Mouse (Mus musculus): Measurements from ENCODE around the gene Ddx19a.
A peak's percentile ranks its signal among the peaks of the same experiment; 100 is the strongest.
"Not testable (repeated sequence)": the region's sequence is repeated elsewhere in the genome, so short reads cannot be mapped to it uniquely, and the experiment has no call there.

Gene Ddx19a

DNA sequence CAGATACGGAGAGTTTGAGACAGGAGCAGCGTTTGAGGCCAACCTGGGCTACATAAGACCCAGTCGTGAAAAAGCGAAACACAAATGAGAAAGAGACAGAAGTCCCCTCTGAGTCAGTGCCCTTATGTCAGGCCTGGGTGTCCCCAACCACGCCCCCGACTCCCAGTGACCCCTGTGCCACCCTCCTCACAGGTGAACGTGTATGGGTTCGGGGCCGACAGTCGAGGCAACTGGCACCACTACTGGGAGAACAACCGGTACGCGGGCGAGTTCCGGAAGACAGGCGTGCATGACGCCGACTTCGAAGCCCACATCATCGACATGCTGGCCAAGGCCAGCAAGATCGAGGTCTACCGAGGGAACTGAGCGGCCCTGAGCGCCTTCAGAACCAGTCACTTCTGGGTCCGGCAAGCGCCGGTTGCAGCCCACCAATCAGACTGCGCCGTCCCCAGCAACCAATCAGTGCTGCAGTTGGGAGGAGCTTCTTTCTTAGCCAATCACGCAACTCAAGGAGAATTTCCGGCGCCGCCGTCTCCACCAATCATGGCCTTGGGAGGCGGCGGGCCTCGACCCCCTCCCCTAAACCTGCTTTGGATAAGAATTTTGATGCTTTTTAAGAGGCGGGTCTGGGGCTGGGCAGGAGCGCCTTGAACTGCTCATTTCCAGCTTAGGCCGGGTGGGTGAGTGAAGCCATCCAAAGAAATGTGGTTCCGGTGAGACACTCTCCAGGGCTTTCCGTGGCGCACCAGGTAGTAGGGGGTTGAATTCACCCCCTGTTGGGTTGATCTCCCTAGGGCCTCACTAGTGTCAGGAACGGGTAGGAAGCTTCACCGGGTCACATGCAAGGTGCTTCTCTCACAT is 27.5 kb downstream of the Ddx19a start:
- peak; percentile 91 for DNase-seq (ENCODE audit: low spot score in 2 of 2)

DNA sequence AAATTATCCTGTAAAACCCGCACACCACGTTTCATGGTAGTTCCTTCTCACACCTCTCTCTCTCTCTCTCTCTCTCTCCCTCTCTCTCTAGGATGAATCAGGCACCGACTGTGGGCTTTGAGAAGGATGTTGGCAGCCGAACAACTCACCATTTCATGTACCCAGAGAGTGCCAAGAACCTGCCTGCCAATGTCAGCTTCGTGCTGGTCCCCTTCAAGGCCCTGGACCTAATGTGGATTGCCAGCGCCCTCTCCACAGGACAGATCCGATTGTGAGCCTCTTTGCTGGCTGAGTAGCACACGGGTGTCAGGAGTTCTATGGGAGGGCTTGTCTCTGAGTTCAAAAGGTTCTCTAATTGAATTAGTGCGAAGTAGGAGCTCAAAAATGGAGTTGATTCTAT is 30.3 kb downstream of the Ddx19a start:
- DNase-seq (ENCODE audit: low spot score in 2 of 2): no peak

- DNase-seq (ENCODE audit: low spot score in 2 of 2): no peak
These were observed 31.0 kb downstream of the Ddx19a start for GRCm38 (mm10) chr8:110966586-110966985.

DNA sequence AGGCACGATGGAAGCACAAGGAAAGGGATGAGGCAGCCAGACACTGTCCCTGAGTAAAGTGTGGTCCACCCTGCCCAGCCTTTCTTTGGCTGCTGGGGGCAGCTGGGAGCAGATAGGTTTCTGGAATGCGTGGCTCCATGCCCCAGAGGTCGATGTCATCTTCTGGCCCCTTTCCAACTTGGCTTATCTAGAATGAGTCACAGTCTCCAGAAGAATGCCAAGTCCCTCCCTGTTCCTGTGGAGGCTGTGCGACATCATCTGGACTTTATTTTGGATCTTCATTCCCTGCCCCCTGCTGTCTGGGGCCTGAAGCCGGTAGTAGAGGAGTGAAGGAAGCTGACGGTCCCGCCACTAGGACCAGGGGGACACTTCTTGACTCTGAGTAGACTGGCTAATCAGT is 32.0 kb downstream of the Ddx19a start:
- peak; percentile 37 to 68 for DNase-seq (ENCODE audit: low spot score in 2 of 2)

GRCm38 (mm10) chr8:110964666-110965065 is 32.9 kb downstream of the Ddx19a start:
- no peak for DNase-seq (ENCODE audit: low spot score in 2 of 2)

DNA sequence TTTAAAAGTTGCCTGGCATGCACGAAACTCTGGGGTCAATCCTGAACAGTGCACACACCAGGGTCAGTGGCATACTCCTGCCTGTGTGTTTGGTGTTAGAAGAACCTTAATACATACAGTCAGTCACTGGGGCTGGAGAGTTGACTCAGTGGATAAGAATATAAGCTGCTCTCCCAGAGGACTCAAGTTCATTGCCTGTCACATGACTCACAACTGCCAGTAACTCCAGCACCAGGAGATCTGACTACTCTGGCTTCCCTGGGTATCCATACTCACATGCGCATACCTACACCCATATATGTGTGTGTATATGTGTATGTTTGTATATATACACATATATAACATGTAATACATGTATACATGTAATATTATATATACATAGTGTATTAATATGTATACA is 34.5 kb downstream of the Ddx19a start:
- DNase-seq (ENCODE audit: low spot score in 2 of 2): no peak

- DNase-seq (ENCODE audit: low spot score in 2 of 2): no peak
These were observed 37.7 kb downstream of the Ddx19a start for GRCm38 (mm10) chr8:110959906-110960305.

GRCm38 (mm10) chr8:110959071-110959780 is 38.4 kb downstream of the Ddx19a start:
- DNase-seq (ENCODE audit: low spot score in 2 of 2): no peak

DNA sequence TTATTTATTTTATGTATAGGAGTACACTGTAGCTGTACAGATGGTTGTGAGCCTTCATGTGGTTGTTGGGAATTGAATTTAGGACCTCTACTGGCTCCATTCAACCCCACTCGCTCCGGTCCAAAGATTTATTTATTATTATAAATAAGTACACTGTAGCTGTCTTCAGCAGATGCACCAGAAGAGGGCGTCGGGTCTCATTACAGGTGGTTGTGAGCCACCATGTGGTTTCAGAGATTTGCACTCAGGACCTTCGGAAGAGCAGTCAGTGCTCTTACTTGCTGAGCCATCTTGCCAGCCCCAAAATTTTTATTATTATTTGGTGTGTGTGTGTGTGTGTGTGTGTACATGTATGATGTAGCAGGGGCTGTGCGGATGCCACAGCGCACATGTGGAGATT is 39.0 kb downstream of the Ddx19a start:
- DNase-seq (ENCODE audit: low spot score in 2 of 2): not testable (repeated sequence)

DNA sequence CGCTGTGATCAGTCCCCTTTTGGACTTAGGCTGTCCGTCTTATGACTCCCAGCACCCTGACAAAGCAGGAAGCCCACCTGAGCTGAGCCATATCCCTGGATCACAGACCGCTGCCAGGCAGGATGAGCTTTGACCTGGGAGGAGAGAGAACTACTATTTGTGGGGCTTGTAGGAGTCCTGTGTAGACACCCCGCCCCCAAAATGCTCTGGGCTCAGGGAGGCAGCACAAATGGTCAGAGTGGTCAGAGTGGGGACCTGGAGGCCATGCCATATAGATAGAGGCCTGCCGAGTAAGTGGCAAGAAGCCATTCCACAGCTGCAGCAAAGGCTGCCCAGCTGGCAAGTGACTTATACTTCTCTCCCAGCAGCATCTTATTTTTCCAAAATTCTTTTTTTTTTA is 39.5 kb downstream of the Ddx19a start:
- DNase-seq (ENCODE audit: low spot score in 2 of 2): no peak

DNA sequence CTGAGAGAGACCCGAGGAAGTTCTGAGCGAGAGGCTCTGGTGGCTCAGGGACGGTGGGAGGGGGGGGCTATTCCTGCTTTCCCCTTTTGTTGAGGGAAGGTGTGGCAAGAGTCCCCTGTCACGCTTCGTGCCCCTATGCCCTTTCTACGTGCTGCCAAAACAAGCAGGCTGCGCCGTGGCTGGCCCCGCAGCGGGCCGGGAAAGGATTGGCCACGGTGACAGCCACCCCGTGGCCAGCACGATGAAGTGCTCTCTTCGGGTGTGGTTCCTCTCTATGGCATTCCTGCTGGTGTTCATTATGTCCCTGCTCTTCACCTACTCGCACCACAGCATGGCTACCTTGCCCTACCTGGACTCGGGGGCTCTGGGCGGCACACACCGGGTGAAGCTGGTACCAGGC is 40.1 kb downstream of the Ddx19a start:
- no peak for DNase-seq (ENCODE audit: low spot score in 2 of 2)

DNA sequence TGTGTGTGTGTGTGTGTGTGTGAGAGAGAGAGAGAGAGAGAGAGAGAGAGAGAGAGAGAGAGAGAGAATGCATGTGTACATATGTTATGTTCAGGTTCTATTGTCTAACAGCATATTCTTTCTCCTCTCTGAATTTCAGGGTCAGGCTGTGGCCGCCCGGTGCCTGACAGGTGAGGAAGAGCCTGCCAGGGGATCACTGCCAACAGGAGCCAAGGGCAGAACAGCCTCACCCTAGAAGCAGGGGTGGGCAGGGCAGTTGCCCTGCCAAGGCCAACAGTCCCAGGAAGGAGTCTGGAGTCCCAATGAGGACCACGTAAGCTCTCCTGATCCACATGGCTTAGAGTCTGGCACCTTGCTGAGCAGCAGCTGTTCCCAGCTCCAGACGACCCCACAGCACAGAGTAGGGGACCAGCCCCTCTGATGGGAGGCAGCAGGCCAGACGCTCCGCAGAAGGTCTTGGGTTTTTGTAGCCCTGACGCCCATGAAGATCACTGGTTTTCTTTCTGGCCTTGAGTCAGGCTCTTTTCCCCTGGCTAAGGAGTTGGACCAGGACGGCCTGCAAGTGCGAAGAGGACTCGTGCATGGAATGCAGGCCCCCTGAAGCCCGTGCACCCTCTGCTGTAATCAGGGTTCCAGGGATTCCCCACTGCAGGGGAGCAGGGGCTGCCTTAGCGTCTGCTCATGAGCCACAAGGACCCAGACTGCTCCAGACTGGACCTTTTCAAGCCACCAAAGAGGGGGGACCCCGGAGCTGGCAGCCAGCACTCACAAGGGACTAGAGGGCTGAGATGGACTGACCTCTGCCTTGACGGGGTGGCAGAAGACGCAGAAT is 40.8 kb downstream of the Ddx19a start:
- DNase-seq (ENCODE audit: low spot score in 2 of 2): no peak

DNA sequence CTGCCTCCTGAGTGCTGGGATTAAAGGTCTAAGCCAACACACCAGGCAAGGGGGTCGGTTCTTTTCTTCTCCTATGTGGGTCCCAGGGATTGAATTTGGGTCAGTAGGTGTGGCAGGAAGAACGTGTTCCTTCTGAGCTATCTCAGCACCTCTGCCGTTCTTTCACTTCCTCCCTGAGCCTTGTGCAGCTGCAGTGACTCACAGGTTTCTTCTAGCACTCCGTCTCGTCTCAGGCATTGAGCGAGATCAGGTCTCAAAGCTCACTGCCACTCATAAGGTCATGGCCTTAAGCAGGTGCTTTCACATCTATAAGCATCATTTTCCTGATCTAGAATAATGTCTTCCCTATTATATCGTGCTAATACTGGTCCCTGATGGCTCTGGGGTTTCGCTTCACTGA is 42.8 kb downstream of the Ddx19a start:
- DNase-seq (ENCODE audit: low spot score in 2 of 2): no peak

DNA sequence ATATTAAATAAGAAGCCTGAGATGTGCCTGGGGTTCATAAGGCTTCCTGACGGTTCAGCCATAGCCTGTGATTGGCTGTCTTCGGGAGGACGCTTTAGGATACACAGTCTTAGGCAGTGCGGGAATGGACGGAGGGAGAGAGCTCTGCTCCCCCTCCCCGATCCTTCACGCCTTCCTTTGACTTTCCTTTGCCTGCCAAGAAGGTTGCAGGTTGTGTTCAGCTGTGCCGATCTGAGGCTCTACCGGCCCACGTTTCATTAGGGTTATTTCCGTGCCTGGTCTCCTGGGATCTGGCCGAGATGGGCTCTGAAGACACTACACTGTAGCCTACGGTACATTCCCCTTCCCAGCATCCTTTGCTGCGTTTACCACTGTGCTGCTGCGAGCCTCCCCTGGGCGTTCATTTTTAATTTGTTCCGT is 47.5 kb downstream of the Ddx19a start:
- DNase-seq (ENCODE audit: low spot score in 2 of 2): no peak

- DNase-seq (ENCODE audit: low spot score in 2 of 2): no peak
These were observed 51.9 kb downstream of the Ddx19a start for GRCm38 (mm10) chr8:110945716-110946115.

DNA sequence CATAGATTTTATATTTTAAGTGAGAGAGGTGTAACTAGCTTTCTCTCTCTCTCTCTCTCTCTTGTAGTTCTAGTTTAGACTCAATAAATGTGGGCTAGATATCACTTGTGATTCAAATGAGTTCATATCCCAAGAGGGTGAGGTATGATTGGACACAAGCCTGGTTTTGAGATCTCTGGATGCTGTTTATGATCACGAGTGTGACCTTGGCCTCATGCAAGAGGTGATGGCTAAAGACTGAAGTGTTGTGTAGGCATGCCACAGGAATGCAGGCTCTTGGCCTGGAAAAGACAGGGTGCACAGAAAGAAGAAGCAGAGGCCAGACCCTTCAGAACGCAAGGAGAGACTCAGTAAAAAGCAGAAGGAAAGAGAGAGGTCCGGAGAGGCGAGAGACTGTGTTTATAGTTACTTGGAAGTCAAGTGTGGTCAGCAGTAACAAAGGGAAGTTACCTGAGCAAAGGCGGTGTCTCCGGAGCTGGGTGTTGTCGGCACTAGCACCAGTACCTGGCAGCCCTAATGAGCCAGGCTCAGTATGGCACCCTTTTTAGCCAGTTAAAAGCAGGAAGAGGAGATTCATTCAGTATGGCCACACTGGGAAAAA is 53.2 kb downstream of the Ddx19a start:
- DNase-seq (ENCODE audit: low spot score in 2 of 2): no peak

DNA sequence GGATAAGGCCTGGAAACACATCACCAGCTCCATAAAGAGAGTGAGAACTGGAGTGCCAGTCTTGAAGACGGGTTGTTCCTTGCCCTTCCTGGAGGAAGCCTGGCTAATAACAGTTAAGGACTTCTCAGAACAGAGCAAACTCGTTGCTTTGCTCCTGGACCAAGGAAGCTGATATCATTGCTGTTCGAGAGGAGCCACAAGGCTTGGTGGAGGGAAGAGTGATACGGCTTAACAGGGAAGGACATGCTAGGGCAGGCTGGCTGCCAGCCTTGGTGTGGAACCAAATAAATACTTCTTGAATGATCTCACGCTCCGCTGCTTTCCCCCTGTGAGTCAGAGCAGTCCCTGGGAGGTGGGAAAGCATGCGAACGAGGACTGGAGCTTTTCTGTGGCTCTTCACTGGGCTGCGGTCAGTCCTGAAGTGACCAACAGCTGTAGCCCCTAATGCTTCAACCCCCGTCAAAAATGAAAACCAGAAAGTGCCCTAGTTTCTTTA is 56.1 kb downstream of the Ddx19a start:
- DNase-seq (ENCODE audit: low spot score in 2 of 2): no peak

DNA sequence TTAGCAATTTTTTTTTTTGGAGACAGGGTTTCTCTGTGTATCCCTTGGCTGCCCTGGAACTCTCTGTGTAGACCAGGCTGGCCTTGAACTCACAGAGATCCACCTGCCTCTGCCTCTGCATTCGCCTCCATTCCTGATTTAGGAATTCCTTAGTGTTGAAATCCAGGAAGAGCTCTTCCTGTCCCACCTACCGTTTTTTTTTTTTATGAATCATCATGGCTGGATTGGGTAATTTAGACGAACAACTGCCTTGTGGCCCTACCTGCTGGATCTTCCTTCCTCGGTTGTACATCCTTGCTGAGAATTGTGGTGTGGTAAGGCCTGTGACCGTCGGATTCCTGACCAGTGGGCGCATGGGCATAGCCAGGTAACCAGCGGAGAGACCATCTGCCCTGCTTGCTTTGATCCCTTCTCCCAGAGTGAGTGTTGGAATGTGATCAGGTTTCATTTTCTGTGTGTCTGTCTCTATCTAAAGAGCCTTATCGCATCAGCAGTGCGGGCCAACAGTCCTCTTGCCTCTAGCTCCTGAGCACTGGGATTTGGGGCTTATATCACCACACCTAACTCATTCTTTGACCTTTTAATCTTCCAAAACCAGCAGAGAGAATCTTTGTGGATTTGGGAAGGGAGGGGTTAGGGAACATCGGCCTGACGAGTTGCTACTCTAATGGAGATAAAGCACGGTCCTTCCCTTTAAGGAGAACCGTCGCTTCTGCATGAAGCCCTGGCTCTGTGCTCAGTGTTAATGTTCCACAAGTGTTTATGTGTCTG is 56.7 kb downstream of the Ddx19a start:
- no peak for DNase-seq (ENCODE audit: low spot score in 2 of 2)

DNA sequence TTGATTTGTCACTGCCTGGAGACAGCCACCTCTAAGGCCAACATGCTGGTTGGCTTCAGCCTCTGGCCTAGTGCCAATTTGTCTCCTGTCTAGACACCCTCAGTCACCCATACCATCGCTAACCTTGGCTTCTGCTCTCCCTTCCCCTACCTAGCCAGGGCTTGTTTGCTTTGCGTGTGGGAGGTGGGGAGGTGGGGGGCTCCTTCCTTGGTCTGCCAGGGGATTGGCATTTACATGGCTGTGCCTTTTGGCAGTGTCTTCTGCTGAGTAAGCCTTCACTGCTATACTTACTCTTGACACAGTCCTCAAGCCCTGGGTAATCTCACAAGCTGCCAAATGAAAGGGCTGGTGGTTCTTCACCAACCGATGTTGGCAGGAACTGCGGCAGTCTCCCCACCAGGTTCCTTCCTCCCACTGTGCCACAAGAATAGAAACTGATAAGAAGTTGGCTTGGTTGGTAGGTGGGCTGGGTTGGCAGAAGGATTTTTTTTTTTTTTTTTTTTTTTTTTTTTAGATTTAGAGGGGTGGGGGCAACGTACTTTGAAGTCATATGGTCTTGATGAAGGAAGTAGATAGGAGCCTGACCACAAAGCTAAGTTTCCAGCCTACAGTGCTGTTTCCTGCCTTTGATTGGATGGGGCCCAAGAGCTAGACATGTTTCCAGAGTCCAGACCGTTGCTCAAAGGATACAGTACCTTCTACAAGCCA is 58.6 kb downstream of the Ddx19a start:
- DNase-seq (ENCODE audit: low spot score in 2 of 2): peak; percentile 37 to 72

GRCm38 (mm10) chr8:110936217-110936616 is 61.4 kb downstream of the Ddx19a start:
- no peak for DNase-seq (ENCODE audit: low spot score in 2 of 2)
